Mouse (Mus musculus) midbrain, embryonic 16.5 days (tissue): ENCODE data around the gene 1500009C09Rik. TPM values are rescaled to one million over a fixed set of nuclear protein-coding genes. Genes with fewer than 3 reads are reported as not detected.

ENCODE experiments used
- ATAC-seq: fragments of 200-750 bp; cut with Nextera tagmentation; 2 replicates; pipeline ENCODE4 v1.8.0; 2017; ENCODE audit warnings: moderate TSS enrichment
- H3K27ac ChIP-seq: fragments of 300-500 bp; sonication (generic); 2 replicates; pipeline ENCODE4 v1.5.1; 2014; ENCODE audit warnings: mild to moderate bottlenecking, low read length, mixed read lengths
- H3K27me3 ChIP-seq: fragments of 300-500 bp; sonication (generic); 2 replicates; pipeline ENCODE4 v1.6.1; 2014; ENCODE audit warnings: low read depth, low read length, mixed read lengths; ENCODE audit not compliant: control insufficient read depth, insufficient read depth
- H3K36me3 ChIP-seq: fragments of 300-500 bp; sonication (generic); 2 replicates; pipeline ENCODE4 v1.6.1; 2014; ENCODE audit warnings: mild to moderate bottlenecking, low read length, moderate library complexity, mixed read lengths; ENCODE audit not compliant: control insufficient read depth, insufficient read depth
- H3K4me1 ChIP-seq: fragments of 300-500 bp; sonication (generic); 2 replicates; pipeline ENCODE4 v1.6.1; 2014; ENCODE audit warnings: mild to moderate bottlenecking, low read length, mixed read lengths; ENCODE audit not compliant: control insufficient read depth, insufficient read depth
- H3K4me2 ChIP-seq: fragments of 300-500 bp; sonication (generic); 2 replicates; pipeline ENCODE4 v1.6.1; 2014; ENCODE audit warnings: mild to moderate bottlenecking, low read length, mixed read lengths
- H3K4me3 ChIP-seq: fragments of 300-500 bp; sonication (generic); 2 replicates; pipeline ENCODE4 v1.5.1; 2014; ENCODE audit warnings: low read depth, mild to moderate bottlenecking, low read length, moderate library complexity, mixed read lengths
- H3K9ac ChIP-seq: fragments of 300-500 bp; sonication (generic); 2 replicates; pipeline ENCODE4 v1.6.1; 2014; ENCODE audit warnings: low read depth, low read length, mixed read lengths
- H3K9me3 ChIP-seq: fragments of 300-500 bp; sonication (generic); replicated peaks from 2 replicates; pipeline ENCODE4 v1.6.1; 2014; ENCODE audit warnings: mild to moderate bottlenecking, low read length, mixed read lengths; ENCODE audit not compliant: control insufficient read depth, poor library complexity, severe bottlenecking
- WGBS: fragments of 180-500 bp; shearing (Covaris S2); extraction: QIAGEN DNeasy Blood & Tissue Kit; methylation state at CpG from one replicate; pipeline ENCODE4 v1.1.7; 2014; 5-methylcytosine and 5-hydroxymethylcytosine counted together
- polyA plus RNA-seq: library from polyadenylated mRNA; unstranded; fragments of >200 nt; fragmentation: Nextera tagmentation; extraction: Ambion mirVana; gene quantifications from 2 replicates; pipeline ENCODE4 v1.2.1, GENCODE M21; 2015

Gene 1500009C09Rik
- polyA plus RNA-seq, 1 experiment from 2014 or later = 21.0 TPM

- 11% methylated on average over 6 of the region's 6 CpGs for WGBS
- no peak overlapping the region for H3K9ac ChIP-seq
- no peak overlapping the region for H3K4me3 ChIP-seq
- no peak overlapping the region for H3K4me2 ChIP-seq
- no peak for ATAC-seq
- no peaks in the 10 kb centered on the region for H3K27me3 ChIP-seq
- H3K36me3 ChIP-seq = no peaks in the 10 kb centered on the region
- no peak overlapping the region for H3K27ac ChIP-seq
- H3K4me1 ChIP-seq = peaks cover 18% of the 10 kb centered on the region
- H3K9me3 ChIP-seq = no peaks in the 10 kb centered on the region
Observed at GRCm38 (mm10) chr15:82266356-82266755, 14.2 kb downstream of the 1500009C09Rik start.

- Histone ChIP-seq H3K27ac (peak overlapping the region; percentile 72), H3K9me3 (no peaks in the 10 kb centered on the region), H3K4me3 (no peak overlapping the region), H3K36me3 (no peaks in the 10 kb centered on the region), H3K27me3 (no peaks in the 10 kb centered on the region), H3K9ac (peak overlapping the region; percentile 23; the same call in 1 of the 2 replicates), H3K4me2 (no peak overlapping the region), H3K4me1 (peaks cover 19% of the 10 kb centered on the region)
- peak; percentile 50; the same call in 1 of the 2 replicates for ATAC-seq
- WGBS = 11% methylated on average over 3 of the region's 3 CpGs
Observed at GRCm38 (mm10) chr15:82268185-82268584, 16.0 kb downstream of the 1500009C09Rik start.

DNA sequence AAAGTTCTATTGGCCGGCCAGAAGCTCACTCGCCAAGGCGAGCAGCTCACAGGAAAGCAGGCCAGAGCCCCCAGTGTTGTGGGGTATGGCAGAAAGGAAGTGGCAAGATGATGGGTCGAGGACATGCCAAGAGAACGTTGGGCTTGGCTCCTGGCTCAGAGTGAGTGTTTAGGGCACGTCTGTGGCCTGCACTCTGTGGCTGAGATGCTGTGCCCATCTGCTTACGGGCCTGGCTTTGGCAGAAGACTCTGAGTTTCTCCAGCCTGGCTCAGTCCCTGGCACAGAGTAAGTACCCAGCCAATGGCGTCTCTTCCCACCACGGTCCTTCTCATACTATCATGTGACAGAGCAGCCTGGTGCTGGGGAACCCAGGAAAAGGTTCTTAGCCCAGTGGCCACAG lies 16.6 kb downstream of the 1500009C09Rik start:
- Histone ChIP-seq H3K9ac (no peak overlapping the region), H3K4me2 (no peak overlapping the region), H3K27me3 (no peaks in the 10 kb centered on the region), H3K36me3 (no peaks in the 10 kb centered on the region), H3K27ac (peak overlapping the region; percentile 23; the same call in 1 of the 2 replicates), H3K4me1 (peaks cover 20% of the 10 kb centered on the region), H3K4me3 (no peak overlapping the region), H3K9me3 (no peaks in the 10 kb centered on the region)
- ATAC-seq = 0 out of 2 replicates have a peak, but pooled peaks have one; percentile 8
- 76% methylated on average over 9 of the region's 9 CpGs for WGBS

DNA sequence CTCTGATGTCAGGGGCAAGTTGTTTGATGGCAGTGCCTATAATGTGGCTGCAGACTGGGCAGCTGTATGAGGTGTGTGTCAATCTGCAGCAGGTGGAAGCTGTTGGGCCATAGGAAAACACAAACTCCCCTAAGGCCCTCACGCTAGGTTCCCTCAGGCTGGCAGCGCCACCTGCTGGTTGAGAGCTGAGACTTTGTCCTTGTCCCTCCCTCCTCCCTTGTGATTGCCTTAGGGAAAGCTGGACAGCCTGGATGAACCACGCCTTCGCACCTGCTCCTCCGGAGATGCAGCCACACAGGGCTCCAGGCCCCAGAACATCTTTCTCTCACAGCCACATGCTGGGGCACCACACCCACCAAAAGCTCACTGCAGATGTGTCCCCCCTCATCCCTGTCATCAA lies 19.0 kb downstream of the 1500009C09Rik start:
- H3K9me3 ChIP-seq = no peaks in the 10 kb centered on the region
- 0% methylated on average over 5 of the region's 5 CpGs for WGBS
- no peak overlapping the region for H3K27ac ChIP-seq
- H3K4me2 ChIP-seq = no peak overlapping the region
- no peak overlapping the region for H3K9ac ChIP-seq
- H3K4me3 ChIP-seq = no peak overlapping the region
- H3K36me3 ChIP-seq = no peaks in the 10 kb centered on the region
- no peak for ATAC-seq
- no peaks in the 10 kb centered on the region for H3K27me3 ChIP-seq
- H3K4me1 ChIP-seq = peaks cover 29% of the 10 kb centered on the region

- Histone ChIP-seq H3K9ac (no peak overlapping the region), H3K9me3 (no peaks in the 10 kb centered on the region), H3K4me3 (no peak overlapping the region), H3K27me3 (no peaks in the 10 kb centered on the region), H3K4me1 (peaks cover 39% of the 10 kb centered on the region), H3K27ac (no peak overlapping the region), H3K36me3 (no peaks in the 10 kb centered on the region), H3K4me2 (no peak overlapping the region)
- ATAC-seq = no peak
- WGBS = 90% methylated on average over 6 of the region's 6 CpGs
Observed at GRCm38 (mm10) chr15:82272295-82272694, 20.1 kb downstream of the 1500009C09Rik start.

GRCm38 (mm10) chr15:82274593-82274926 lies 22.4 kb downstream of the 1500009C09Rik start, which contains the start of gene Sept3:
TSS of gene Sept3 (plus strand) at chr15:82274893.
- H3K4me1 ChIP-seq = peaks cover 40% of the 10 kb centered on the region
- ATAC-seq = no peak
- H3K4me3 ChIP-seq = peak within 1 kb of the TSS; percentile 85
- peak within 1 kb of the TSS; percentile 95 for H3K9ac ChIP-seq
- H3K9me3 ChIP-seq = no peaks in the 10 kb centered on the region
- 16% methylated on average over 6 of the region's 6 CpGs for WGBS
- peak within 1 kb of the TSS; percentile 98 for H3K27ac ChIP-seq
- H3K27me3 ChIP-seq = no peaks in the 10 kb centered on the region
- H3K36me3 ChIP-seq = no peaks in the 10 kb centered on the region
- H3K4me2 ChIP-seq = peak within 1 kb of the TSS; percentile 83

DNA sequence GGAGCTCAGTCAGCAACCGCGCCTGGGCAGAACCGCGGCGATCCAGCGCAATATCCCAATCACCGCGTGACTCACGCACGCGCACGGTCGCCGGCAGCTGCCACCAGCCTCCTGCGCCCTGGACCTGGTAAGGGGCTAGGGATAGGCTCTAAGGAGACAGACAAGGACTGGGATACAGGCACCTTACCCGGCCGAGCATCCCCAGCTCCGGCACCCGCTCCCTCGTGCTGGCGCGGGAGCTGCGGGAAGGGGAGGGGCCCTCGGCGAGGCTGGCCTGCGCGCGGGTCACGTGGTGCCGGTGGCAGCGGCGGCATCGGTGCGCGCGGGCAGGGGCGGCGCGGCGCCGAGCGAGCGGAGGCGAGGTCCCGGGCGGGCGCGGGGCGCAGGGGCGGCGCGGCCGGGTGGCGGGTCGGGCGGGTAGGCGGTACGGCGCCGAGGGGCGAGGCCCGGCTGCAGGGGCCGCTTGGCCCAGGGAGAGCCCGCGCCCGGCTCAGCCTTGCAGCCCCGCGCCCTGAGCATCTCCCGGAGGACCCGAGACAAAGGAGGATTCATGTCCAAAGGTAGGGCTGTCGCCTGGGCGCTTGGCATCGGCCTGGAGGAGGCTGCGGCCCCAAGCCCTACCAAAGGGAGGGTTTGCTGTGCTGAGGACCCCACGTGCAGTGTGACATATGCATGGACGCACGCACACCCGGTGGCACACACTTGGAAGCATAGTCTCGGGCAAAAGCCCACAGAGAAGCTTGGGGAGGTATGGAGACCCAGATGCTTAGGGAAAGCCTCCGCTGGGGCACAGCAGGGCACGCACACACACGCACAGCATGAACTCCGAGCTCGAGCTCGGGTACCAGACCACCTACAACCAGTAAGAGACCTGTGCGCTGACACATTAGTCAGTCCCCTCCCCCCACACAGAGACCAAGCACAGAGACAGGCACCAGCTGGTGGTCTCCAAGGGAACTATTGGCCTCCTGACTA lies 23.0 kb downstream of the 1500009C09Rik start:
- peak overlapping the region; percentile 95 for H3K9ac ChIP-seq
- peak overlapping the region; percentile 83 for H3K4me2 ChIP-seq
- peak; percentile 79 for ATAC-seq
- H3K27me3 ChIP-seq = no peaks in the 10 kb centered on the region
- under 1% methylated on average over 69 of the region's 86 CpGs for WGBS
- peak overlapping the region; percentile 85 for H3K4me3 ChIP-seq
- peaks cover 40% of the 10 kb centered on the region for H3K4me1 ChIP-seq
- no peaks in the 10 kb centered on the region for H3K9me3 ChIP-seq
- peaks cover 2% of the 10 kb centered on the region; the same call in 1 of the 2 replicates for H3K36me3 ChIP-seq
- H3K27ac ChIP-seq = peak overlapping the region; percentile 98

- no peak for ATAC-seq
- Histone ChIP-seq H3K4me3 (peak overlapping the region; percentile 10; the same call in 1 of the 2 replicates), H3K27me3 (no peaks in the 10 kb centered on the region), H3K27ac (no peak overlapping the region; the same call in 1 of the 2 replicates), H3K4me1 (peaks cover 34% of the 10 kb centered on the region), H3K36me3 (peaks cover 15% of the 10 kb centered on the region), H3K4me2 (peak overlapping the region; percentile 83), H3K9ac (peak overlapping the region; percentile 51), H3K9me3 (no peaks in the 10 kb centered on the region)
- WGBS = 76% methylated on average over 5 of the region's 5 CpGs
Observed at GRCm38 (mm10) chr15:82277591-82277990, 25.4 kb downstream of the 1500009C09Rik start.

GRCm38 (mm10) chr15:82280638-82281037 lies 28.4 kb downstream of the 1500009C09Rik start:
- Histone ChIP-seq H3K4me1 (peaks cover 23% of the 10 kb centered on the region), H3K4me3 (no peak overlapping the region), H3K27ac (no peak overlapping the region), H3K27me3 (no peaks in the 10 kb centered on the region), H3K36me3 (peaks cover 41% of the 10 kb centered on the region), H3K9me3 (no peaks in the 10 kb centered on the region), H3K4me2 (no peak overlapping the region), H3K9ac (no peak overlapping the region)
- no peak for ATAC-seq
- WGBS = 82% methylated on average over 4 of the region's 4 CpGs
